Mouse (Mus musculus) C2C12 (cell line): ENCODE measurements around the gene Dock10. TPM values are rescaled to one million over a fixed set of nuclear protein-coding genes. Genes with fewer than 3 reads are reported as not detected.

ENCODE experiments used
- H3K27me3 ChIP-seq: one replicate; pipeline ENCODE4 v1.6.1; 2011; ENCODE audit not compliant: control insufficient read depth, insufficient read depth, insufficient read length
- H3K36me3 ChIP-seq: one replicate; pipeline ENCODE4 v1.6.1; 2011; ENCODE audit not compliant: control insufficient read depth, insufficient read depth
- H3K4me3 ChIP-seq: one replicate; pipeline ENCODE4 v1.5.1; 2011; ENCODE audit warnings: mild to moderate bottlenecking, control low read depth; ENCODE audit not compliant: poor library complexity, insufficient read depth, severe bottlenecking
- H3K79me2 ChIP-seq: one replicate; pipeline ENCODE4 v1.6.1; 2011; ENCODE audit not compliant: control insufficient read depth, insufficient read depth
- H3K79me3 ChIP-seq: one replicate; pipeline ENCODE4 v1.6.1; 2011; ENCODE audit warnings: low read depth, control low read depth
- H3ac ChIP-seq: one replicate; pipeline ENCODE3; 2011; ENCODE audit warnings: low read depth; ENCODE audit not compliant: control insufficient read depth, insufficient read length
- CEBPB ChIP-seq: IDR thresholded peaks from one replicate; pipeline ENCODE4 v1.6.1; 2011; ENCODE audit warnings: low read depth, mild to moderate bottlenecking, control low read depth, moderate library complexity
- CTCF ChIP-seq: IDR thresholded peaks from one replicate; pipeline ENCODE4 v1.5.1; 2011; ENCODE audit not compliant: control insufficient read depth, insufficient read depth, insufficient read length
- FOSL1 ChIP-seq: IDR thresholded peaks from one replicate; pipeline ENCODE4 v1.8.0; 2011; ENCODE audit warnings: mild to moderate bottlenecking, low read length; ENCODE audit not compliant: poor library complexity, insufficient read depth, severe bottlenecking
- MAX ChIP-seq: IDR thresholded peaks from one replicate; pipeline ENCODE4 v1.6.1; 2011; ENCODE audit warnings: mild to moderate bottlenecking, control low read depth
- MYOD1 ChIP-seq: IDR thresholded peaks from one replicate; pipeline ENCODE4 v1.6.1; 2011; ENCODE audit warnings: low read depth; ENCODE audit not compliant: control insufficient read depth, insufficient read length
- MYOG ChIP-seq: IDR thresholded peaks from one replicate; pipeline ENCODE4 v1.6.1; 2011; ENCODE audit not compliant: control insufficient read depth, insufficient read length; ENCODE audit errors: extremely low read depth
- USF1 ChIP-seq: IDR thresholded peaks from one replicate; pipeline ENCODE4 v1.6.1; 2011; ENCODE audit warnings: low read depth, mild to moderate bottlenecking, control low read depth, moderate library complexity
- polyA plus RNA-seq: library from polyadenylated mRNA; unstranded; fragments of >200 nt; fragmentation: generic; extraction: Trizol; gene quantifications from one replicate; pipeline ENCODE4 v1.2.1, GENCODE M21; 2012; ENCODE audit warnings: missing spikeins

Dock10 gene
- polyA plus RNA-seq, 1 experiment: 0.20 TPM

- Histone ChIP-seq H3K27me3 (no peaks in the 10 kb centered on the region), H3K79me3 (no peaks in the 10 kb centered on the region), H3ac (no peak overlapping the region), H3K79me2 (no peaks in the 10 kb centered on the region), H3K4me3 (no peak overlapping the region), H3K36me3 (no peaks in the 10 kb centered on the region)
- TF ChIP-seq MAX (no peak), MYOG (no peak), MYOD1 (no peak), USF1 (no peak), CTCF (no peak), FOSL1 (no peak), CEBPB (no peak)
Observed at GRCm38 (mm10) chr1:80737812-80738391, 20.4 kb downstream of the Dock10 start.

- Histone ChIP-seq H3K79me2 (no peaks in the 10 kb centered on the region), H3ac (no peak overlapping the region), H3K27me3 (no peaks in the 10 kb centered on the region), H3K4me3 (no peak overlapping the region), H3K36me3 (no peaks in the 10 kb centered on the region), H3K79me3 (no peaks in the 10 kb centered on the region)
- TF ChIP-seq USF1 (no peak), MYOG (no peak), FOSL1 (no peak), CTCF (no peak), MAX (no peak), CEBPB (no peak), MYOD1 (no peak)
Observed at GRCm38 (mm10) chr1:80730582-80730981, 27.7 kb downstream of the Dock10 start.

DNA sequence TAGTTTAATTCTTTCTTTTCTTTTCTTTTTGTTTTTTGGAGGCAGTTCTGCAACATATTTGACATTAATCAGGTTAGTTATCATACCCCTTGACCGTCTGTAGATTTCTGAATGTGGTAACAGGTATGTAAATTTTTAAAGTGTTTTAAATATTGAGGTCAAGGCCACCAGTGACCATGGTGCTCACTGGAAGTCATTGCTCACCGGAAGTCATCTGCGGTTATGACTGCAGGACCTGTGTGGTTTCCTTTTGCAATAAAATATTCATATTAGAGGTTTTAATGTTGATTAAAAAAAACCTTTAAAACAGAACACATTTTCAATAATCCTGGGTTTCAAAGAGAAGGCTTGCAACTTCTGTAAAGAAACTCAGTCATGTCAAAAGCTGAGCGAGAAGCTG, 28.2 kb downstream of the Dock10 start:
- Histone ChIP-seq H3K79me3 (no peaks in the 10 kb centered on the region), H3ac (no peak overlapping the region), H3K79me2 (no peaks in the 10 kb centered on the region), H3K4me3 (no peak overlapping the region), H3K27me3 (no peaks in the 10 kb centered on the region), H3K36me3 (no peaks in the 10 kb centered on the region)
- no peak for TF ChIP-seq USF1

DNA sequence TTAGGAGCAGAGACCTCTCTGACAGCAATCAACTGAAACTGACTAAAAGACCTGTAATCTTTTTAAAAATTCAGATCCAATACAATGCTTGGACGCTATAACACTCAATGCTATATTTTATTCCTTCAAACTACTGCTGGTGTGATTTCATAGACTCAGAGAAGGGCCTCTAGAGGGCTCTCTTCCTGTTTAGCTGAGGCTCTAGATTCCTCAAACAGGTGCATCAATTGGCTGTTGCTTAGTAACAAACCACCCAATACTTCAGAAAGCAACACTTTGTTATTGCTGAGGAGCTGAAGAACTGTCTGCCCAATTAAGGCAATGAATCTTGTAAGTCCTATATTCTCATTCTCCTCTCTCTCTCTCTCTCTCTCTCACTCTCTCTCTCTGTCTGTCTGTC, 30.1 kb downstream of the Dock10 start:
- no peaks in the 10 kb centered on the region for H3K79me2 ChIP-seq

GRCm38 (mm10) chr1:80727403-80727802, 30.9 kb downstream of the Dock10 start:
- Histone ChIP-seq H3K27me3 (no peaks in the 10 kb centered on the region), H3K79me3 (no peaks in the 10 kb centered on the region), H3K4me3 (no peak overlapping the region), H3ac (no peak overlapping the region), H3K79me2 (no peaks in the 10 kb centered on the region), H3K36me3 (no peaks in the 10 kb centered on the region)
- TF ChIP-seq FOSL1 (no peak), MYOG (no peak), MAX (no peak), USF1 (no peak), CEBPB (no peak), CTCF (no peak), MYOD1 (no peak)

More for the DNA sequence above, 30.1 kb downstream of the Dock10 start:
- Histone ChIP-seq H3K4me3 (no peak overlapping the region), H3ac (no peak overlapping the region), H3K27me3 (no peaks in the 10 kb centered on the region), H3K79me3 (no peaks in the 10 kb centered on the region), H3K36me3 (no peaks in the 10 kb centered on the region)
- TF ChIP-seq USF1 (no peak), MYOG (no peak), MAX (no peak), CEBPB (no peak), FOSL1 (no peak), MYOD1 (no peak), CTCF (no peak)

DNA sequence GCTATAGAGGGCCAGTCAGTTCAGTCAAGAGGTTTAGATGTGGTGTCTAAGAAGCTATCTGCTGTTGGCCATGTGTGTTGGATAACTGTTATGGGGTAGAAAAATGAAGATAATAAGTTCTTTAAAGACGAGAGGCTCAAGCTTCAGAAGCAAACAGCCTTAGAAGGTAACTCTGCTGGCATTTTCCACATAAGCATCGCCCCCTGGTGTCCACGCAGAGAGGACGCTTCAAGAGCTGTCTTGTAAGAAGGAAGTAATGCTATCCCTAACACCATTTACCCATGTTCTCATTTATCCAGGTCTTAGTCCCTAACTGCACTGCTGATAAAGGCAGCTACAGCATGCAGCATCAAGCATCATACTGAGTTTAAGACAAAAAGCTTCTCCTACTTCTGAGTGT, 35.7 kb downstream of the Dock10 start:
- Histone ChIP-seq H3K79me3 (no peaks in the 10 kb centered on the region), H3K27me3 (no peaks in the 10 kb centered on the region), H3K79me2 (no peaks in the 10 kb centered on the region), H3K36me3 (no peaks in the 10 kb centered on the region), H3ac (no peak overlapping the region), H3K4me3 (no peak overlapping the region)
- peak; percentile 23 for TF ChIP-seq CTCF
- no peak for TF ChIP-seq MAX
